Mouse (Mus musculus): ENCODE results near the gene Evi5. TPM values are rescaled to one million over a fixed set of nuclear protein-coding genes. Genes with fewer than 3 reads are reported as not detected.

The Evi5 gene
- total and polyA plus RNA-seq, 3 experiments, result 4.6 to 8.4 TPM; not detected in 1

GRCm38 (mm10) chr5:107720511-107720910, 154.4 kb downstream of the Evi5 start:
- H3K36me3 ChIP-seq (ENCODE audit: control insufficient read depth in 1 of 2, insufficient read depth in 2 of 2, low read length in 2 of 2), result no peaks in the 10 kb centered on the region
- H3K9me3 ChIP-seq (replicated peaks; ENCODE audit: insufficient read depth, low read length), result no peaks in the 10 kb centered on the region
- H3K4me3 ChIP-seq (ENCODE audit: control insufficient read depth in 1 of 2, insufficient read depth in 1 of 2, low read depth in 2 of 2, low read length in 2 of 2), result no peak overlapping the region
- TF ChIP-seq NRF1 (IDR thresholded peaks at IDR 0.05; ENCODE audit: insufficient read depth, low read depth, low read length, poor library complexity, severe bottlenecking), result no peak
- no peak for TF ChIP-seq MAX (IDR thresholded peaks at IDR 0.05; ENCODE audit: low read length)
- H3K27ac ChIP-seq (ENCODE audit: control insufficient read depth, low read depth, low read length), result no peak overlapping the region
- no peaks in the 10 kb centered on the region for H3K27me3 ChIP-seq (ENCODE audit: control insufficient read depth in 1 of 2, insufficient read depth in 2 of 2, low read length in 2 of 2)
- H3K79me2 ChIP-seq (ENCODE audit: control insufficient read depth, insufficient read depth, low read length, poor library complexity), result no peaks in the 10 kb centered on the region
- H3K4me1 ChIP-seq (ENCODE audit: control insufficient read depth in 1 of 2, insufficient read depth in 2 of 2, low read length in 2 of 2), result no peaks in the 10 kb centered on the region
- no peak overlapping the region for H3K9ac ChIP-seq (ENCODE audit: control insufficient read depth, low read depth, low read length, poor library complexity, severe bottlenecking)
- DNase-seq (ENCODE audit: low read depth, low spot score), result no peak

DNA sequence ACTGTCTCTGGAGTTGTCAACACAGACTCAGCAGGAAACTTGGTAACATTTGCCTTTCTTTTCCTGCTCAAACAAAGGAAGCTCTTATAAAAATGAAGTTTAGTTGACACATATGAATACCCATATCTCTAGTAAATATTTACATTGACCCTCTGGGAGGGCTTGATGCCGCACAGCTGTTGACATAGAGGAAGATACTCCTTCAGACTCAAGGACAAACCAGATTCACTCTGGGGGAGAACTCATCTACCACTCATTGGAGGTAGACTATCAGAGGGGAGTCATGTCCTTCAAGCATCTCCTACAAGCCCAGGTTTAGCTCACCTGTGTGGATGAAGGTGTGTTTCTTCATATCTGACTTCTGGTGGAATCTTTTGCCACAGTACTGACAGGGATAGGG, 155.1 kb downstream of the Evi5 start:
- DNase-seq (ENCODE audit: low read depth, low spot score), result no peak
- Histone ChIP-seq H3K79me2 (ENCODE audit: control insufficient read depth, insufficient read depth, low read length, poor library complexity) (no peaks in the 10 kb centered on the region), H3K9me3 (replicated peaks; ENCODE audit: insufficient read depth, low read length) (no peaks in the 10 kb centered on the region), H3K9ac (ENCODE audit: control insufficient read depth, low read depth, low read length, poor library complexity, severe bottlenecking) (no peak overlapping the region), H3K27me3 (ENCODE audit: control insufficient read depth in 1 of 2, insufficient read depth in 2 of 2, low read length in 2 of 2) (no peaks in the 10 kb centered on the region), H3K4me1 (ENCODE audit: control insufficient read depth in 1 of 2, insufficient read depth in 2 of 2, low read length in 2 of 2) (no peaks in the 10 kb centered on the region), H3K36me3 (ENCODE audit: control insufficient read depth in 1 of 2, insufficient read depth in 2 of 2, low read length in 2 of 2) (no peaks in the 10 kb centered on the region), H3K27ac (ENCODE audit: control insufficient read depth, low read depth, low read length) (no peak overlapping the region), H3K4me3 (ENCODE audit: control insufficient read depth in 1 of 2, insufficient read depth in 1 of 2, low read depth in 2 of 2, low read length in 2 of 2) (no peak overlapping the region)
- TF ChIP-seq JUND (IDR thresholded peaks at IDR 0.05; ENCODE audit: low read depth, low read length), result no peak

DNA sequence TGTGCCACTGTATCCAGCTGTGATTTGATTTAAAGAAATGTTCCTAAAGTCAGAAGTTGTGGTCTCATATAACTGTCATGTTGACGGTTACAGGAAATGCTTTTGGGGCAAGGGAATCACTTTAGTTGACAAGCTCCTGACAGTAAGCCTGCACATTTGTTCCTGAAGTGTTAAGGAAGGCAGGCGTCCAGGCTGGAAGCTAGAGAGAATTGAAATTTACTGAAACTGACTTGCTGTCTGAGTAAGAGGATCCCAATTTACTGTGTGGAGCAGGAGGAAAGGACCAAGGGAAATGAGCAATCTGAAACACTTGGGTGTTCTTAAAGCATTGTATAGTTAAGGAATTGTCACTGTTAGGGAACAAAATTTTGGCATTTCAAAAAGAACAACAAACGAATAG, 155.7 kb downstream of the Evi5 start:
- H3K27me3 ChIP-seq (ENCODE audit: control insufficient read depth in 1 of 2, insufficient read depth in 2 of 2, low read length in 2 of 2), result no peaks in the 10 kb centered on the region
- no peak for TF ChIP-seq NRF1 (IDR thresholded peaks at IDR 0.05; ENCODE audit: insufficient read depth, low read depth, low read length, poor library complexity, severe bottlenecking)
- no peak for TF ChIP-seq SMC3 (IDR thresholded peaks at IDR 0.05; ENCODE audit: low read depth, low read length)
- TF ChIP-seq HCFC1 (IDR thresholded peaks at IDR 0.05; ENCODE audit: low read depth, low read length), result no peak
- TF ChIP-seq RCOR1 (IDR thresholded peaks at IDR 0.05; ENCODE audit: low read depth, low read length), result no peak
- TF ChIP-seq CHD1 (IDR thresholded peaks at IDR 0.05; ENCODE audit: low read depth, low read length), result no peak
- no peak for TF ChIP-seq MYC (IDR thresholded peaks at IDR 0.05; ENCODE audit: low read depth, low read length)
- no peak for TF ChIP-seq MEF2A (IDR thresholded peaks at IDR 0.05; ENCODE audit: extremely low read depth, insufficient replicate concordance, low read depth, low read length, poor library complexity, severe bottlenecking)
- TF ChIP-seq POLR2AphosphoS5 (IDR thresholded peaks at IDR 0.05; ENCODE audit: borderline replicate concordance, low read depth, low read length), result no peak
- no peak for TF ChIP-seq TCF12 (IDR thresholded peaks at IDR 0.05; ENCODE audit: low read depth, low read length)
- H3K4me1 ChIP-seq (ENCODE audit: control insufficient read depth in 1 of 2, insufficient read depth in 2 of 2, low read length in 2 of 2), result no peaks in the 10 kb centered on the region
- no peaks in the 10 kb centered on the region for H3K9me3 ChIP-seq (replicated peaks; ENCODE audit: insufficient read depth, low read length)
- H3K79me2 ChIP-seq (ENCODE audit: control insufficient read depth, insufficient read depth, low read length, poor library complexity), result no peaks in the 10 kb centered on the region
- H3K4me3 ChIP-seq (ENCODE audit: control insufficient read depth in 1 of 2, insufficient read depth in 1 of 2, low read depth in 2 of 2, low read length in 2 of 2), result no peak overlapping the region
- DNase-seq (ENCODE audit: low read depth, low spot score), result no peak
- H3K27ac ChIP-seq (ENCODE audit: control insufficient read depth, low read depth, low read length), result no peak overlapping the region
- no peaks in the 10 kb centered on the region for H3K36me3 ChIP-seq (ENCODE audit: control insufficient read depth in 1 of 2, insufficient read depth in 2 of 2, low read length in 2 of 2)
- H3K9ac ChIP-seq (ENCODE audit: control insufficient read depth, low read depth, low read length, poor library complexity, severe bottlenecking), result no peak overlapping the region

Data from MEL (cell line).